Mouse (Mus musculus): ENCODE measurements around the gene Gm13696. TPM values are rescaled to one million over a fixed set of nuclear protein-coding genes. Genes with fewer than 3 reads are reported as not detected.
"Not testable (repeated sequence)": the region's sequence is repeated elsewhere in the genome, so short reads cannot be mapped to it uniquely, and the experiment has no call there.

Gm13696 gene
- polyA plus RNA-seq (2015; fragmentation: Nextera tagmentation; extraction: Ambion mirVana), result not detected in 2 replicates

- H3K4me2 ChIP-seq; H3K4me1 ChIP-seq (replicated peaks); H3K9me3 ChIP-seq (replicated peaks); H3K9ac ChIP-seq; H3K27ac ChIP-seq; H3K27me3 ChIP-seq; H3K36me3 ChIP-seq; ATAC-seq (replicated peaks; ENCODE audit: insufficient number of reproducible peaks, insufficient read depth, low FRiP score, low read depth); H3K4me3 ChIP-seq: not testable (repeated sequence)
- WGBS, result no CpG with 5 or more reads among the region's 6 CpGs
Observed at GRCm38 (mm10) chr2:83972823-83973222, at the start of gene Gm13696. TSS of gene Gm13696 (plus strand) at chr2:83973123.

- H3K9me3 ChIP-seq (replicated peaks), result no peaks in the 10 kb centered on the region
- ATAC-seq (replicated peaks; ENCODE audit: insufficient number of reproducible peaks, insufficient read depth, low FRiP score, low read depth), result no peak
- no peaks in the 10 kb centered on the region for H3K4me1 ChIP-seq (replicated peaks)
- no peaks in the 10 kb centered on the region for H3K27me3 ChIP-seq
- H3K4me2 ChIP-seq, result no peak overlapping the region
- no peak overlapping the region for H3K9ac ChIP-seq
- H3K4me3 ChIP-seq, result no peak overlapping the region
- no peaks in the 10 kb centered on the region for H3K36me3 ChIP-seq
- H3K27ac ChIP-seq, result no peak overlapping the region
- 51% methylated on average over 2 of the region's 2 CpGs for WGBS
Observed at GRCm38 (mm10) chr2:83929478-83930088, 43.3 kb upstream of the Gm13696 start.

- ATAC-seq (replicated peaks; ENCODE audit: insufficient number of reproducible peaks, insufficient read depth, low FRiP score, low read depth), result peak; percentile 50; the same call in 1 of the 2 replicates
- Histone ChIP-seq H3K27me3 (no peaks in the 10 kb centered on the region), H3K9me3 (replicated peaks) (no peaks in the 10 kb centered on the region), H3K27ac (no peak within 1 kb of the TSS), H3K36me3 (no peaks in the 10 kb centered on the region), H3K4me2 (peak within 1 kb of the TSS; percentile 55), H3K4me1 (replicated peaks) (peaks cover 5% of the 10 kb centered on the region), H3K9ac (no peak within 1 kb of the TSS), H3K4me3 (peak within 1 kb of the TSS; percentile 10; the same call in 1 of the 2 replicates)
- under 1% methylated on average over 20 of the region's 20 CpGs for WGBS
Observed at GRCm38 (mm10) chr2:83940931-83941361, 32.0 kb upstream of the Gm13696 start, which contains the start of gene Zswim2. TSS of gene Zswim2 (minus strand) at chr2:83941228.

- Histone ChIP-seq H3K4me2 (peak overlapping the region; percentile 55), H3K9ac (no peak overlapping the region), H3K27ac (no peak overlapping the region), H3K27me3 (no peaks in the 10 kb centered on the region), H3K4me3 (0 out of 2 replicates have a peak overlapping the region, but pooled peaks have one; percentile 10), H3K36me3 (no peaks in the 10 kb centered on the region), H3K4me1 (replicated peaks) (peaks cover 5% of the 10 kb centered on the region), H3K9me3 (replicated peaks) (no peaks in the 10 kb centered on the region)
- no peak for ATAC-seq (replicated peaks; ENCODE audit: insufficient number of reproducible peaks, insufficient read depth, low FRiP score, low read depth)
- WGBS, result 37% methylated on average over 3 of the region's 3 CpGs
Observed at GRCm38 (mm10) chr2:83941378-83941777, 31.5 kb upstream of the Gm13696 start.

GRCm38 (mm10) chr2:83941792-83942191 lies 31.1 kb upstream of the Gm13696 start:
- ATAC-seq (replicated peaks; ENCODE audit: insufficient number of reproducible peaks, insufficient read depth, low FRiP score, low read depth), result no peak
- H3K9ac ChIP-seq, result no peak overlapping the region
- no peak overlapping the region for H3K27ac ChIP-seq
- H3K27me3 ChIP-seq, result no peaks in the 10 kb centered on the region
- no peak overlapping the region for H3K4me2 ChIP-seq
- WGBS, result 33% methylated on average over 4 of the region's 4 CpGs
- H3K4me3 ChIP-seq, result no peak overlapping the region
- peaks cover 5% of the 10 kb centered on the region for H3K4me1 ChIP-seq (replicated peaks)
- H3K9me3 ChIP-seq (replicated peaks), result no peaks in the 10 kb centered on the region
- H3K36me3 ChIP-seq, result no peaks in the 10 kb centered on the region

- not testable (repeated sequence) for H3K4me3 ChIP-seq; H3K4me2 ChIP-seq; H3K9ac ChIP-seq; H3K4me1 ChIP-seq (replicated peaks); H3K9me3 ChIP-seq (replicated peaks); H3K27me3 ChIP-seq; ATAC-seq (replicated peaks; ENCODE audit: insufficient number of reproducible peaks, insufficient read depth, low FRiP score, low read depth); H3K27ac ChIP-seq; H3K36me3 ChIP-seq
- WGBS, result no CpG with 5 or more reads among the region's 6 CpGs
Observed at GRCm38 (mm10) chr2:83955393-83955792, 17.5 kb upstream of the Gm13696 start, which contains the start of gene Gm13698. TSS of gene Gm13698 (plus strand) at chr2:83955693.

- not testable (repeated sequence) for H3K27me3 ChIP-seq; H3K36me3 ChIP-seq; H3K4me3 ChIP-seq; H3K4me1 ChIP-seq (replicated peaks); H3K4me2 ChIP-seq; H3K27ac ChIP-seq; H3K9me3 ChIP-seq (replicated peaks); H3K9ac ChIP-seq; ATAC-seq (replicated peaks; ENCODE audit: insufficient number of reproducible peaks, insufficient read depth, low FRiP score, low read depth)
- no CpG with 5 or more reads among the region's 6 CpGs for WGBS
Observed at GRCm38 (mm10) chr2:83961203-83961602, 11.7 kb upstream of the Gm13696 start, which contains the start of gene Gm13693. TSS of gene Gm13693 (plus strand) at chr2:83961503.

GRCm38 (mm10) chr2:83967013-83967412 lies 5.9 kb upstream of the Gm13696 start, which contains the start of gene Gm13695:
TSS of gene Gm13695 (plus strand) at chr2:83967313.
- H3K4me1 ChIP-seq (replicated peaks); H3K27me3 ChIP-seq; H3K4me2 ChIP-seq; H3K4me3 ChIP-seq; H3K27ac ChIP-seq; H3K36me3 ChIP-seq; H3K9ac ChIP-seq; H3K9me3 ChIP-seq (replicated peaks); ATAC-seq (replicated peaks; ENCODE audit: insufficient number of reproducible peaks, insufficient read depth, low FRiP score, low read depth): not testable (repeated sequence)
- no CpG with 5 or more reads among the region's 6 CpGs for WGBS

GRCm38 (mm10) chr2:83978633-83979032 lies 5.7 kb downstream of the Gm13696 start, which contains the start of gene Gm13694:
TSS of gene Gm13694 (plus strand) at chr2:83978933.
- WGBS, result no CpG with 5 or more reads among the region's 6 CpGs
- H3K36me3 ChIP-seq; H3K27ac ChIP-seq; H3K4me1 ChIP-seq (replicated peaks); H3K4me3 ChIP-seq; H3K27me3 ChIP-seq; ATAC-seq (replicated peaks; ENCODE audit: insufficient number of reproducible peaks, insufficient read depth, low FRiP score, low read depth); H3K9ac ChIP-seq; H3K4me2 ChIP-seq; H3K9me3 ChIP-seq (replicated peaks): not testable (repeated sequence)

GRCm38 (mm10) chr2:83984443-83984842 lies 11.5 kb downstream of the Gm13696 start, which contains the start of gene Gm13697:
TSS of gene Gm13697 (plus strand) at chr2:83984743.
- H3K9me3 ChIP-seq (replicated peaks); H3K4me2 ChIP-seq; H3K9ac ChIP-seq; H3K4me1 ChIP-seq (replicated peaks); H3K27me3 ChIP-seq; H3K36me3 ChIP-seq; H3K27ac ChIP-seq; ATAC-seq (replicated peaks; ENCODE audit: insufficient number of reproducible peaks, insufficient read depth, low FRiP score, low read depth); H3K4me3 ChIP-seq: not testable (repeated sequence)
- no CpG with 5 or more reads among the region's 6 CpGs for WGBS

GRCm38 (mm10) chr2:83990253-83990652 lies 17.3 kb downstream of the Gm13696 start, which contains the start of gene Gm13691:
TSS of gene Gm13691 (plus strand) at chr2:83990553.
- H3K27ac ChIP-seq; ATAC-seq (replicated peaks; ENCODE audit: insufficient number of reproducible peaks, insufficient read depth, low FRiP score, low read depth); H3K27me3 ChIP-seq; H3K9me3 ChIP-seq (replicated peaks); H3K4me2 ChIP-seq; H3K4me1 ChIP-seq (replicated peaks); H3K9ac ChIP-seq; H3K36me3 ChIP-seq; H3K4me3 ChIP-seq: not testable (repeated sequence)
- no CpG with 5 or more reads among the region's 6 CpGs for WGBS

Data from heart, embryonic 15.5 days (tissue).